Mouse (Mus musculus) cerebellum, postnatal 14 days (tissue): ENCODE data around the gene Slc25a40.

Source experiments
- DNase-seq, 2 experiments: peaks; one replicate each; pipeline ENCODE4 v3.0.0; 2021; ENCODE audit warnings: mixed read lengths in 2 of 2

The Slc25a40 gene

GRCm38 (mm10) chr5:8491778-8492177 is 69.1 kb downstream of the Slc25a40 start:
- no peak for DNase-seq
